Mouse (Mus musculus) lung, adult 2 months (tissue): ENCODE data around the gene Bpifc.

Experiments
- CTCF ChIP-seq: fragments of 200-500 bp; IDR thresholded peaks from 2 replicates; pipeline ENCODE4 v1.5.1; 2011; ENCODE audit warnings: mild to moderate bottlenecking, low read length, control low read depth; ENCODE audit not compliant: insufficient read depth
- POLR2A ChIP-seq: fragments of 200-500 bp; IDR thresholded peaks from 2 replicates; pipeline ENCODE4 v1.6.1; 2011; ENCODE audit warnings: low read depth, mild to moderate bottlenecking, control low read depth, low read length, borderline replicate concordance; ENCODE audit errors: extremely low read depth

GRCm38 (mm10) chr10:85951765-85952443, 59.8 kb downstream of the Bpifc start:
- TF ChIP-seq POLR2A (no peak), CTCF (no peak)
